In the genomic region with DNA sequence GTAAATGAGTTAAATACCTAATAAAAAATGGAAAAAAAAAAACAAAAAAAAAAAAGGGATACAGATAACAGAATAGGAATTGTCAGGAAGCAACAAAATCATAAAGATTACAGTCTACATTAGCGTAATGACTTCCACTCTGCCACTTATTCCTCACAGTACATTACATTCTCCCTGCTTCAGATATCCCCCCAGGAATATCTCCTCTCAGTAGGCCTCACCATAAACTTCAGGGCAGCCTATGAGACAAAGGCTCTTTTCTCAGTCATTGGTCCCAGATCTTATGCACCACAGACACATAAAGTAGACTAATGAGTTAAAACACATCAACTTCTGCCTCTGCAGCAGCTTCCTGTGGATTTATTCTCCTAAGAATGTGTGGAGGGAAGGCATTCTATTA, we compare ENCODE assay signal across 28 mouse cellular contexts.
DNase-seq lines count a peak whose midpoint lies in the region; ATAC-seq and TF ChIP-seq lines count a peak whose summit lies in the region.
"Had no signal": no experiment of that assay in that cellular context is flagged by ENCODE, and none has a peak within 500 bp of the region (broad histone marks: within the 10 kb centered on the region; RNA-seq: fewer than 3 reads in every experiment).

No protein-coding gene starts in this region.

- no peak overlapping the region for H3K4me3 ChIP-seq in hindbrain, embryonic 14.5 days (replicated peaks; ENCODE audit: low read length)
- H3K4me3 ChIP-seq in hindbrain, embryonic 11.5 days (ENCODE audit: low read depth, low read length): no peak overlapping the region
- H3K4me3 ChIP-seq in midbrain, postnatal 0 days (ENCODE audit: low read depth, low read length): no peak overlapping the region
- H3K4me3 ChIP-seq in midbrain, embryonic 13.5 days (replicated peaks): no peak overlapping the region
- H3K4me3 ChIP-seq in hindbrain, postnatal 0 days (ENCODE audit: low read length): no peak overlapping the region
- H3K4me3 ChIP-seq: embryonic facial prominence, embryonic 12.5 days; forebrain, embryonic 10.5 days; limb, embryonic 13.5 days; lung, embryonic 15.5 days; midbrain, embryonic 10.5 days had no signal

- H3K9me3 ChIP-seq in hindbrain, embryonic 14.5 days (ENCODE audit: control insufficient read depth, low read length): no peaks in the 10 kb centered on the region
- no peaks in the 10 kb centered on the region for H3K9me3 ChIP-seq in hindbrain, embryonic 11.5 days (ENCODE audit: control insufficient read depth, low read length)
- no peaks in the 10 kb centered on the region for H3K9me3 ChIP-seq in midbrain, postnatal 0 days (ENCODE audit: low read length)
- no peaks in the 10 kb centered on the region for H3K9me3 ChIP-seq in midbrain, embryonic 13.5 days
- H3K9me3 ChIP-seq in hindbrain, postnatal 0 days (ENCODE audit: low read length): no peaks in the 10 kb centered on the region
- H3K9me3 ChIP-seq: embryonic facial prominence, embryonic 12.5 days; forebrain, embryonic 10.5 days; limb, embryonic 13.5 days; lung, embryonic 15.5 days; midbrain, embryonic 10.5 days had no signal

- H3K27ac ChIP-seq in hindbrain, embryonic 14.5 days: no peak overlapping the region
- H3K27ac ChIP-seq in hindbrain, embryonic 11.5 days (ENCODE audit: low read depth, low read length): no peak overlapping the region
- H3K27ac ChIP-seq in midbrain, postnatal 0 days (ENCODE audit: low read depth, low read length): no peak overlapping the region
- H3K27ac ChIP-seq in midbrain, embryonic 13.5 days: no peak overlapping the region
- H3K27ac ChIP-seq in hindbrain, postnatal 0 days: no peak overlapping the region
- H3K27ac ChIP-seq: embryonic facial prominence, embryonic 12.5 days; forebrain, embryonic 10.5 days; limb, embryonic 13.5 days; lung, embryonic 15.5 days; midbrain, embryonic 10.5 days; stomach, postnatal 0 days had no signal

- no peaks in the 10 kb centered on the region for H3K27me3 ChIP-seq in hindbrain, embryonic 14.5 days (ENCODE audit: control insufficient read depth, insufficient read depth, low read length)
- no peaks in the 10 kb centered on the region for H3K27me3 ChIP-seq in hindbrain, embryonic 11.5 days (ENCODE audit: control insufficient read depth, insufficient read depth, low read length)
- H3K27me3 ChIP-seq in midbrain, postnatal 0 days (ENCODE audit: insufficient read depth, low read length): no peaks in the 10 kb centered on the region
- H3K27me3 ChIP-seq in midbrain, embryonic 13.5 days: no peaks in the 10 kb centered on the region
- H3K27me3 ChIP-seq in hindbrain, postnatal 0 days (ENCODE audit: insufficient read depth, low read length): no peaks in the 10 kb centered on the region
- H3K27me3 ChIP-seq: embryonic facial prominence, embryonic 12.5 days; limb, embryonic 13.5 days; lung, embryonic 15.5 days had no signal

- H3K4me1 ChIP-seq in hindbrain, embryonic 14.5 days (replicated peaks; ENCODE audit: control insufficient read depth, insufficient read depth, low read length): no peaks in the 10 kb centered on the region
- no peaks in the 10 kb centered on the region for H3K4me1 ChIP-seq in hindbrain, embryonic 11.5 days (replicated peaks; ENCODE audit: control insufficient read depth, insufficient read depth, low read length)
- no peaks in the 10 kb centered on the region for H3K4me1 ChIP-seq in midbrain, postnatal 0 days (ENCODE audit: insufficient read depth, low read length)
- no peaks in the 10 kb centered on the region for H3K4me1 ChIP-seq in midbrain, embryonic 13.5 days (replicated peaks)
- H3K4me1 ChIP-seq in hindbrain, postnatal 0 days (ENCODE audit: insufficient read depth, low read length): no peaks in the 10 kb centered on the region
- H3K4me1 ChIP-seq: embryonic facial prominence, embryonic 12.5 days; forebrain, embryonic 10.5 days; limb, embryonic 13.5 days; lung, embryonic 15.5 days; midbrain, embryonic 10.5 days had no signal

- 82% methylated on average over 1 of the region's 1 CpGs for WGBS in hindbrain, embryonic 14.5 days
- 93% methylated on average over 1 of the region's 1 CpGs for WGBS in hindbrain, embryonic 11.5 days
- 85% methylated on average over 1 of the region's 1 CpGs for WGBS in midbrain, postnatal 0 days
- WGBS in midbrain, embryonic 13.5 days: 100% methylated on average over 1 of the region's 1 CpGs
- 89% methylated on average over 1 of the region's 1 CpGs for WGBS in hindbrain, postnatal 0 days

- ATAC-seq in hindbrain, embryonic 14.5 days (ENCODE audit: low FRiP score): 0 out of 2 replicates have a peak, but pooled peaks have one; percentile 57
- ATAC-seq in hindbrain, embryonic 11.5 days (ENCODE audit: low FRiP score): no peak
- ATAC-seq in midbrain, postnatal 0 days (ENCODE audit: low FRiP score): no peak
- ATAC-seq in midbrain, embryonic 13.5 days: no peak
- no peak for ATAC-seq in hindbrain, postnatal 0 days
- no peak for ATAC-seq in erythroblast, adult 5-6 weeks (replicated peaks; ENCODE audit: low FRiP score, poor library complexity, severe bottlenecking)

- no peak overlapping the region for H3K9ac ChIP-seq in hindbrain, embryonic 14.5 days
- no peak overlapping the region for H3K9ac ChIP-seq in hindbrain, embryonic 11.5 days (ENCODE audit: low read depth, low read length)
- H3K9ac ChIP-seq in midbrain, postnatal 0 days (replicated peaks; ENCODE audit: low read length, poor library complexity, severe bottlenecking): no peak overlapping the region
- H3K9ac ChIP-seq in midbrain, embryonic 13.5 days (replicated peaks): no peak overlapping the region
- no peak overlapping the region for H3K9ac ChIP-seq in hindbrain, postnatal 0 days (replicated peaks; ENCODE audit: low read length)
- H3K9ac ChIP-seq: embryonic facial prominence, embryonic 12.5 days; limb, embryonic 13.5 days; lung, embryonic 15.5 days had no signal

- H3K36me3 ChIP-seq in hindbrain, embryonic 14.5 days (replicated peaks; ENCODE audit: control insufficient read depth, insufficient read depth): no peaks in the 10 kb centered on the region
- no peaks in the 10 kb centered on the region for H3K36me3 ChIP-seq in hindbrain, embryonic 11.5 days (ENCODE audit: control insufficient read depth, insufficient read depth, low read length)
- H3K36me3 ChIP-seq in midbrain, postnatal 0 days (ENCODE audit: insufficient read depth, low read length): no peaks in the 10 kb centered on the region
- H3K36me3 ChIP-seq in midbrain, embryonic 13.5 days: no peaks in the 10 kb centered on the region
- no peaks in the 10 kb centered on the region for H3K36me3 ChIP-seq in hindbrain, postnatal 0 days (ENCODE audit: insufficient read depth, low read length)
- H3K36me3 ChIP-seq: embryonic facial prominence, embryonic 12.5 days; forebrain, embryonic 10.5 days; limb, embryonic 13.5 days; lung, embryonic 15.5 days; midbrain, embryonic 10.5 days had no signal

- no peak overlapping the region for H3K4me2 ChIP-seq in hindbrain, embryonic 14.5 days (replicated peaks)
- no peak overlapping the region for H3K4me2 ChIP-seq in hindbrain, embryonic 11.5 days (replicated peaks; ENCODE audit: low read depth, low read length)
- no peak overlapping the region for H3K4me2 ChIP-seq in midbrain, postnatal 0 days (ENCODE audit: low read depth, low read length, poor library complexity, severe bottlenecking)
- H3K4me2 ChIP-seq in midbrain, embryonic 13.5 days (replicated peaks): no peak overlapping the region
- no peak overlapping the region for H3K4me2 ChIP-seq in hindbrain, postnatal 0 days (ENCODE audit: low read depth, low read length)
- H3K4me2 ChIP-seq: embryonic facial prominence, embryonic 12.5 days; heart, embryonic 11.5 days; limb, embryonic 13.5 days; liver, embryonic 11.5 days; lung, embryonic 15.5 days had no signal

- no peak for DNase-seq in hindbrain, embryonic 14.5 days (ENCODE audit: low spot score)
- no peak for DNase-seq in hindbrain, embryonic 11.5 days (ENCODE audit: low spot score)
- DNase-seq in midbrain, postnatal 0 days (ENCODE audit: low spot score): peak; percentile 19
- DNase-seq in hindbrain, postnatal 0 days (ENCODE audit: low spot score): peak; percentile 3
- DNase-seq in ovary, postnatal 10 days (ENCODE audit: low spot score): no peak
- DNase-seq: adrenal gland, postnatal 14 days; cerebellum, adult 11-12 months; cerebellum, adult 9-11 months; embryo, embryonic 11 days; gastrocnemius, postnatal 36 days; heart, adult 18-20 months; heart, postnatal 36 days; kidney, adult 11 months; kidney, postnatal 14 days; layer of hippocampus, adult 9-11 months; right cerebral cortex, adult 18-20 months; right cerebral cortex, postnatal 4 days; thymus, postnatal 4 days had no signal

- no peak for TF ChIP-seq CTCF in midbrain, postnatal 0 days (IDR thresholded peaks at IDR 0.05)
- TF ChIP-seq CTCF in hindbrain, postnatal 0 days (IDR thresholded peaks at IDR 0.05; ENCODE audit: low read depth): no peak

Comparison
In these comparisons a context has a peak if more than half of its experiments do, and no peak if none do; other contexts are left out.
1. DNase-seq: peak in midbrain, postnatal 0 days (single experiment) and hindbrain, postnatal 0 days (single experiment); none in hindbrain, embryonic 14.5 days (single experiment), hindbrain, embryonic 11.5 days (single experiment) and ovary, postnatal 10 days (single experiment).